Mouse (Mus musculus): Measurements from ENCODE around the gene Ank3. TPM values are rescaled to one million over a fixed set of nuclear protein-coding genes. Genes with fewer than 3 reads are reported as not detected.
A peak's percentile ranks its signal among the peaks of the same experiment; 100 is the strongest.

Gene Ank3
- total and polyA plus RNA-seq, 2 experiments from 2014 or later: 56.7 to 267 TPM

- Histone ChIP-seq H3K27ac (ENCODE audit: low read depth, low read length) (no peak overlapping the region), H3K4me3 (ENCODE audit: low read depth, low read length) (no peak overlapping the region), H3K4me2 (ENCODE audit: low read depth) (no peak overlapping the region), H3K4me1 (ENCODE audit: insufficient read depth) (no peaks in the 10 kb centered on the region), H3K9ac (no peak overlapping the region), H3K9me3 (ENCODE audit: low read length) (no peaks in the 10 kb centered on the region), H3K27me3 (ENCODE audit: insufficient read depth, low read length) (no peaks in the 10 kb centered on the region), H3K36me3 (ENCODE audit: insufficient read depth) (peaks cover 57% of the 10 kb centered on the region)
- WGBS: 96% methylated on average over 15 of the region's 15 CpGs
- no peak for ATAC-seq
- no peak for DNase-seq
- TF ChIP-seq CTCF (IDR thresholded peaks at IDR 0.05; ENCODE audit: low read depth): no peak
These were observed 606.3 kb downstream of the Ank3 start for GRCm38 (mm10) chr10:70004831-70005230.

- no peaks in the 10 kb centered on the region for H3K27me3 ChIP-seq (ENCODE audit: insufficient read depth, low read length)
- H3K27ac ChIP-seq (ENCODE audit: low read depth, low read length): no peak overlapping the region
- no peaks in the 10 kb centered on the region for H3K4me1 ChIP-seq (ENCODE audit: insufficient read depth)
- H3K9me3 ChIP-seq (ENCODE audit: low read length): no peaks in the 10 kb centered on the region
- no peak overlapping the region for H3K4me2 ChIP-seq (ENCODE audit: low read depth)
- H3K9ac ChIP-seq: no peak overlapping the region
- DNase-seq (no peak), ATAC-seq (no peak)
- no peak overlapping the region for H3K4me3 ChIP-seq (ENCODE audit: low read depth, low read length)
- no peak for TF ChIP-seq CTCF (IDR thresholded peaks at IDR 0.05; ENCODE audit: low read depth)
- peaks cover 56% of the 10 kb centered on the region for H3K36me3 ChIP-seq (ENCODE audit: insufficient read depth)
- WGBS: 75% methylated on average over 9 of the region's 9 CpGs
These were observed 607.8 kb downstream of the Ank3 start for GRCm38 (mm10) chr10:70006380-70006779.

GRCm38 (mm10) chr10:70011738-70012137 is 613.2 kb downstream of the Ank3 start:
- H3K4me3 ChIP-seq (ENCODE audit: low read depth, low read length): no peak overlapping the region
- peaks cover 65% of the 10 kb centered on the region for H3K36me3 ChIP-seq (ENCODE audit: insufficient read depth)
- no peak overlapping the region for H3K27ac ChIP-seq (ENCODE audit: low read depth, low read length)
- H3K9ac ChIP-seq: no peak overlapping the region
- H3K4me1 ChIP-seq (ENCODE audit: insufficient read depth): no peaks in the 10 kb centered on the region
- H3K4me2 ChIP-seq (ENCODE audit: low read depth): no peak overlapping the region
- H3K27me3 ChIP-seq (ENCODE audit: insufficient read depth, low read length): no peaks in the 10 kb centered on the region
- no peaks in the 10 kb centered on the region for H3K9me3 ChIP-seq (ENCODE audit: low read length)
- TF ChIP-seq CTCF (IDR thresholded peaks at IDR 0.05; ENCODE audit: low read depth): no peak
- 69% methylated on average over 5 of the region's 5 CpGs for WGBS
- ATAC-seq (no peak), DNase-seq (no peak)

GRCm38 (mm10) chr10:70013931-70014330 is 615.4 kb downstream of the Ank3 start:
- Histone ChIP-seq H3K27me3 (ENCODE audit: insufficient read depth, low read length) (no peaks in the 10 kb centered on the region), H3K9me3 (ENCODE audit: low read length) (no peaks in the 10 kb centered on the region), H3K4me3 (ENCODE audit: low read depth, low read length) (no peak overlapping the region), H3K4me1 (ENCODE audit: insufficient read depth) (no peaks in the 10 kb centered on the region), H3K36me3 (ENCODE audit: insufficient read depth) (peaks cover 56% of the 10 kb centered on the region), H3K27ac (ENCODE audit: low read depth, low read length) (no peak overlapping the region), H3K9ac (no peak overlapping the region), H3K4me2 (ENCODE audit: low read depth) (no peak overlapping the region)
- DNase-seq (no peak), ATAC-seq (no peak)
- no peak for TF ChIP-seq CTCF (IDR thresholded peaks at IDR 0.05; ENCODE audit: low read depth)
- WGBS: 93% methylated on average over 13 of the region's 13 CpGs

GRCm38 (mm10) chr10:70015201-70015600 is 616.6 kb downstream of the Ank3 start:
- Histone ChIP-seq H3K4me2 (ENCODE audit: low read depth) (no peak overlapping the region), H3K4me3 (ENCODE audit: low read depth, low read length) (no peak overlapping the region), H3K9ac (no peak overlapping the region), H3K36me3 (ENCODE audit: insufficient read depth) (peaks cover 49% of the 10 kb centered on the region), H3K27ac (ENCODE audit: low read depth, low read length) (no peak overlapping the region), H3K4me1 (ENCODE audit: insufficient read depth) (no peaks in the 10 kb centered on the region), H3K9me3 (ENCODE audit: low read length) (no peaks in the 10 kb centered on the region), H3K27me3 (ENCODE audit: insufficient read depth, low read length) (no peaks in the 10 kb centered on the region)
- DNase-seq: no peak
- no peak for TF ChIP-seq CTCF (IDR thresholded peaks at IDR 0.05; ENCODE audit: low read depth)
- whole genome bisulfite sequencing: 83% methylated on average over 9 of the region's 9 CpGs
- ATAC-seq: no peak

- no peak overlapping the region for H3K27ac ChIP-seq (ENCODE audit: low read depth, low read length)
- peaks cover 39% of the 10 kb centered on the region for H3K36me3 ChIP-seq (ENCODE audit: insufficient read depth)
- TF ChIP-seq CTCF (IDR thresholded peaks at IDR 0.05; ENCODE audit: low read depth): no peak
- H3K4me2 ChIP-seq (ENCODE audit: low read depth): no peak overlapping the region
- 87% methylated on average over 2 of the region's 2 CpGs for WGBS
- ATAC-seq (no peak), DNase-seq (no peak)
- H3K9ac ChIP-seq: no peak overlapping the region
- H3K27me3 ChIP-seq (ENCODE audit: insufficient read depth, low read length): no peaks in the 10 kb centered on the region
- no peak overlapping the region for H3K4me3 ChIP-seq (ENCODE audit: low read depth, low read length)
- H3K9me3 ChIP-seq (ENCODE audit: low read length): no peaks in the 10 kb centered on the region
- H3K4me1 ChIP-seq (ENCODE audit: insufficient read depth): no peaks in the 10 kb centered on the region
These were observed 620.1 kb downstream of the Ank3 start for GRCm38 (mm10) chr10:70018691-70019090.

GRCm38 (mm10) chr10:70021667-70022066 is 623.1 kb downstream of the Ank3 start:
- no peaks in the 10 kb centered on the region for H3K4me1 ChIP-seq (ENCODE audit: insufficient read depth)
- no peak for ATAC-seq
- no peak overlapping the region for H3K9ac ChIP-seq
- no peaks in the 10 kb centered on the region for H3K9me3 ChIP-seq (ENCODE audit: low read length)
- H3K36me3 ChIP-seq (ENCODE audit: insufficient read depth): peaks cover 23% of the 10 kb centered on the region
- 85% methylated on average over 10 of the region's 10 CpGs for WGBS
- no peak for DNase-seq
- no peak overlapping the region for H3K4me2 ChIP-seq (ENCODE audit: low read depth)
- no peaks in the 10 kb centered on the region for H3K27me3 ChIP-seq (ENCODE audit: insufficient read depth, low read length)
- peak; percentile 55 for TF ChIP-seq CTCF (IDR thresholded peaks at IDR 0.05; ENCODE audit: low read depth)
- H3K27ac ChIP-seq (ENCODE audit: low read depth, low read length): no peak overlapping the region
- H3K4me3 ChIP-seq (ENCODE audit: low read depth, low read length): no peak overlapping the region

- Histone ChIP-seq H3K36me3 (ENCODE audit: insufficient read depth) (peaks cover 19% of the 10 kb centered on the region), H3K27me3 (ENCODE audit: insufficient read depth, low read length) (no peaks in the 10 kb centered on the region), H3K4me2 (ENCODE audit: low read depth) (no peak overlapping the region), H3K27ac (ENCODE audit: low read depth, low read length) (no peak overlapping the region), H3K9ac (no peak overlapping the region), H3K4me1 (ENCODE audit: insufficient read depth) (no peaks in the 10 kb centered on the region), H3K4me3 (ENCODE audit: low read depth, low read length) (no peak overlapping the region), H3K9me3 (ENCODE audit: low read length) (no peaks in the 10 kb centered on the region)
- TF ChIP-seq CTCF (IDR thresholded peaks at IDR 0.05; ENCODE audit: low read depth): no peak
- ATAC-seq (no peak), DNase-seq (no peak)
- WGBS: 77% methylated on average over 5 of the region's 5 CpGs
These were observed 624.0 kb downstream of the Ank3 start for GRCm38 (mm10) chr10:70022596-70022995.

Measured in forebrain, postnatal 0 days (tissue).